ENCODE assay signal across 12 mouse cellular contexts in genomic region chr7:115966181-115966580, GRCm38 (mm10).
A peak's percentile ranks its signal among the peaks of the same experiment; 100 is the strongest.
DNase-seq lines count a peak whose midpoint lies in the region; ATAC-seq lines count a peak whose summit lies in the region.
"Had no signal": no experiment of that assay in that cellular context is flagged by ENCODE, and none has a peak within 500 bp of the region (broad histone marks: within the 10 kb centered on the region; RNA-seq: fewer than 3 reads in every experiment).

No protein-coding gene starts in this region.

- no peak for ATAC-seq in midbrain, embryonic 11.5 days (ENCODE audit: low FRiP score)
- no peak for ATAC-seq in midbrain, embryonic 13.5 days

- no peak overlapping the region for H3K27ac ChIP-seq in midbrain, embryonic 11.5 days (ENCODE audit: low read depth, low read length)
- H3K27ac ChIP-seq in midbrain, embryonic 13.5 days: no peak overlapping the region
- no peak overlapping the region for H3K27ac ChIP-seq in heart, embryonic 10.5 days
- H3K27ac ChIP-seq: kidney, embryonic 15.5 days; limb, embryonic 15.5 days; midbrain, embryonic 12.5 days had no signal

- H3K4me2 ChIP-seq in midbrain, embryonic 11.5 days: no peak overlapping the region
- H3K4me2 ChIP-seq in midbrain, embryonic 13.5 days (replicated peaks): no peak overlapping the region
- H3K4me2 ChIP-seq: kidney, embryonic 15.5 days; limb, embryonic 15.5 days; midbrain, embryonic 12.5 days had no signal

- H3K36me3 ChIP-seq in midbrain, embryonic 11.5 days (ENCODE audit: control insufficient read depth, insufficient read depth, low read length): no peaks in the 10 kb centered on the region
- H3K36me3 ChIP-seq in midbrain, embryonic 13.5 days: no peaks in the 10 kb centered on the region
- H3K36me3 ChIP-seq in heart, embryonic 10.5 days: no peaks in the 10 kb centered on the region
- H3K36me3 ChIP-seq: kidney, embryonic 15.5 days; limb, embryonic 15.5 days; midbrain, embryonic 12.5 days had no signal

- peaks cover 3% of the 10 kb centered on the region; the same call in 1 of the 2 replicates for H3K4me1 ChIP-seq in midbrain, embryonic 11.5 days (ENCODE audit: control insufficient read depth, insufficient read depth, low read length)
- H3K4me1 ChIP-seq in midbrain, embryonic 13.5 days (replicated peaks): peaks cover 6% of the 10 kb centered on the region
- H3K4me1 ChIP-seq in heart, embryonic 10.5 days: no peaks in the 10 kb centered on the region
- H3K4me1 ChIP-seq: kidney, embryonic 15.5 days had no signal

- peak; percentile 78 for DNase-seq in midbrain, embryonic 11.5 days (ENCODE audit: low spot score, missing footprints)
- peak; percentile 48 to 74 for DNase-seq in frontal cortex, adult 2 months (ENCODE audit: extremely low spot score in 1 of 2, low spot score in 1 of 2)
- peak; percentile 39 to 57 for DNase-seq in left cerebral cortex, adult 18-20 months (ENCODE audit: low spot score in 2 of 2)
- peak; percentile 23 to 45 for DNase-seq in right cerebral cortex, postnatal 36 days (ENCODE audit: low spot score in 2 of 2)
- DNase-seq in kidney, adult 11 months: no peak
- DNase-seq in adrenal gland, adult 18-20 months (ENCODE audit: low spot score in 2 of 2): no peak
- no peak for DNase-seq in heart, embryonic 10.5 days (ENCODE audit: low spot score)

- H3K9ac ChIP-seq in midbrain, embryonic 11.5 days (ENCODE audit: low read length): no peak overlapping the region
- no peak overlapping the region for H3K9ac ChIP-seq in midbrain, embryonic 13.5 days (replicated peaks)
- H3K9ac ChIP-seq: kidney, embryonic 15.5 days; limb, embryonic 15.5 days; midbrain, embryonic 12.5 days had no signal

- WGBS in midbrain, embryonic 11.5 days: 69% methylated on average over 4 of the region's 4 CpGs
- WGBS in midbrain, embryonic 13.5 days: 48% methylated on average over 4 of the region's 4 CpGs
- 54% methylated on average over 4 of the region's 4 CpGs for WGBS in heart, embryonic 10.5 days

- H3K4me3 ChIP-seq in midbrain, embryonic 11.5 days (ENCODE audit: low read depth, low read length): no peak overlapping the region
- no peak overlapping the region for H3K4me3 ChIP-seq in midbrain, embryonic 13.5 days (replicated peaks)
- H3K4me3 ChIP-seq in heart, embryonic 10.5 days: no peak overlapping the region
- H3K4me3 ChIP-seq: kidney, embryonic 15.5 days; limb, embryonic 15.5 days; midbrain, embryonic 12.5 days had no signal

- H3K27me3 ChIP-seq in midbrain, embryonic 11.5 days (ENCODE audit: control insufficient read depth, insufficient read depth, low read length): no peaks in the 10 kb centered on the region
- no peaks in the 10 kb centered on the region for H3K27me3 ChIP-seq in midbrain, embryonic 13.5 days
- H3K27me3 ChIP-seq in heart, embryonic 10.5 days (ENCODE audit: insufficient read depth, poor library complexity, severe bottlenecking): no peaks in the 10 kb centered on the region
- H3K27me3 ChIP-seq: CH12.LX; kidney, embryonic 15.5 days; limb, embryonic 15.5 days; midbrain, embryonic 12.5 days had no signal

- H3K9me3 ChIP-seq in midbrain, embryonic 11.5 days (ENCODE audit: control insufficient read depth, low read length): no peaks in the 10 kb centered on the region
- H3K9me3 ChIP-seq in midbrain, embryonic 13.5 days: no peaks in the 10 kb centered on the region
- no peaks in the 10 kb centered on the region for H3K9me3 ChIP-seq in heart, embryonic 10.5 days
- H3K9me3 ChIP-seq: kidney, embryonic 15.5 days; limb, embryonic 15.5 days; midbrain, embryonic 12.5 days had no signal

Comparison
In these comparisons a context has a peak if more than half of its experiments do, and no peak if none do; other contexts are left out.
1. DNase-seq: peak in midbrain, embryonic 11.5 days (single experiment), frontal cortex, adult 2 months (2 of 2), left cerebral cortex, adult 18-20 months (2 of 2) and right cerebral cortex, postnatal 36 days (2 of 2); none in kidney, adult 11 months (single experiment), adrenal gland, adult 18-20 months (0 of 2) and heart, embryonic 10.5 days (single experiment).